Mouse (Mus musculus) cerebellum, adult 9-10 months (tissue): ENCODE data around the gene Serpinb9f.
A peak's percentile ranks its signal among the peaks of the same experiment; 100 is the strongest.
"Not testable (repeated sequence)": the region's sequence is repeated elsewhere in the genome, so short reads cannot be mapped to it uniquely, and the experiment has no call there.

Source experiments
- DNase-seq: peaks from one replicate; pipeline ENCODE4 v3.0.0; 2022

Serpinb9f gene

DNA sequence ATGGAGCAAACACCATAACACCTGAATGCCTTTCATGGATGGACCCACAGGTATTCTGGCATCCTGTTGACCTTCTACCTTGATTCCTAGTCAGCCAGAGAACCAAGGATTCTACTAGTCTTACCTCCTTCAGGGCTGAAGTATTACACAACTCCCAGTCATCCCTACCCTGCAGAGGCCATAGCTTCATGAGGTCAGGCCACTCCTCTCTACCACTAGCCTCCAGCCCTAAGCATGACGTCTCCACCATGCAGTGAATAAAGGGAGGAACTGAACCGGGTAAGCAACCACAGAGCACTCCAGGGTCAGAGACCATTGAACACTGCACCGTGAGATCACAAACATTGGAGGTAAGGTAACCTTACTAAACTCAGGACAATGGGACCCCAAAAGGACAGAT lies at the start of gene Serpinb9f:
Gene Serpinb9f, plus strand, starts transcription at position 301 of the 400 bp plus-strand sequence.
- not testable (repeated sequence) for DNase-seq

DNA sequence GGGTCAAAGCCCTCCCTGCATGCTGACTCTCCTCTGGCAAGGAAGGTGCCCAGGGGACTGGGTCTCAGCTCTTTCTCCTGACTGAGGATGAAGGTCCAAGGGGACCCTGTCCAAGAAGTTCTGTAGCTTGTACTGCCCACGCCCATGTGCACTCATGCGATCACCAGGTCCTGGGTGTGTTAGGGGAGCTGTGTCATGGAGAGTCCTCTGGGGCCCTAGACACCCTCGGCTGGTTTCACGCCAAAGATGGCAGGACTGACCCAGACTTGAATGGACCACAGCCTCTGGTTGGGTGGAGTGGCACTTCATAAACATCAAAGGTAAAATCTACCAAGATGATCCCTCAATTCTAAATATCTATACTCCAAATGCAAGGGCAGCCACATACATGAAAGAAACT lies 15.2 kb upstream of the Serpinb9f start:
- not testable (repeated sequence) for DNase-seq

DNA sequence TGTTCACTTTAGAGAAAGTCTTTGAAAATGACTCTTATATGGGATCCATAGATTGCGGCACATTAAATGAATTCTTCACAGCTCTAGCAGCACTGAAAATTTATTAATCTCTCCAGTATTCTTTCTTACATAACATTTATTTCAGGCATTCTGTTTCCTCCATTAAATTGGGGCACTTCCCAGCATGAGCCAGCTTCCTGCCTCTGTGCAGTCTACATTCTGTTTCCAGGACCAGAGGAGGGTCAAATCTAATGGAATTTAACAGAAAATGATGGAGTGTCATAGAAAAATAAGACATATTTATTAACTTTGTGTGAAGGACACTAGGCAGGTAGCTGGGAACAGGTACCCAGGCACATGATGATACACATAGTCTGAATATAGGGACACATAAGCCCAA lies 32.8 kb downstream of the Serpinb9f start:
- DNase-seq = peak; percentile 45
